Mouse (Mus musculus): ENCODE results near the gene Ccdc172.

DNA sequence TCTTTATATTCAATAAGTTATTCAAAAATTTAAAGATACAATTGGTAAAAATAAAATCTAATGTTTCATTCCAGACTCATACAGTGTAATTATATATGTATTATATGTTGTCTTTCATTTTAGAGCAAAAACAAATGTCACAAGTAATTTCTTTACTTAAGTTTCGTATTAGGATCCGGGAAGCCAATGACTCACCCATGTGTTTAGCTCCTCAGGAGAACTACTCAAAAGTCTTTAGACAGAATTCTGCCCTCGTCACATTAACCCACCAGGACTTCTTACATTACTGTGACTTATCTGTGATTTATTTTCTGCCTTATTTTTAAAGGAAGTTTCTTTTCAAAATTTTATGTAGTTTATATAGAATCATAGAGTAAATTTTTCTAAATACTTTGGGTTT lies 39.1 kb downstream of the Ccdc172 start:
- TF ChIP-seq CTCF (IDR thresholded peaks at IDR 0.05; ENCODE audit: control insufficient read depth, insufficient read depth, insufficient read length) (no peak), MYOG (IDR thresholded peaks at IDR 0.05; ENCODE audit: control insufficient read depth, extremely low read depth, insufficient read length) (no peak), MAX (IDR thresholded peaks at IDR 0.05) (no peak), CEBPB (IDR thresholded peaks at IDR 0.05; ENCODE audit: low read depth) (no peak)

Data from C2C12 (cell line).